Mouse (Mus musculus): ENCODE data around the gene Cela3a. TPM values are rescaled to one million over a fixed set of nuclear protein-coding genes. Genes with fewer than 3 reads are reported as not detected.
A peak's percentile ranks its signal among the peaks of the same experiment; 100 is the strongest.

The Cela3a gene
- polyA plus RNA-seq, 1 experiment from 2014 or later, result not detected

DNA sequence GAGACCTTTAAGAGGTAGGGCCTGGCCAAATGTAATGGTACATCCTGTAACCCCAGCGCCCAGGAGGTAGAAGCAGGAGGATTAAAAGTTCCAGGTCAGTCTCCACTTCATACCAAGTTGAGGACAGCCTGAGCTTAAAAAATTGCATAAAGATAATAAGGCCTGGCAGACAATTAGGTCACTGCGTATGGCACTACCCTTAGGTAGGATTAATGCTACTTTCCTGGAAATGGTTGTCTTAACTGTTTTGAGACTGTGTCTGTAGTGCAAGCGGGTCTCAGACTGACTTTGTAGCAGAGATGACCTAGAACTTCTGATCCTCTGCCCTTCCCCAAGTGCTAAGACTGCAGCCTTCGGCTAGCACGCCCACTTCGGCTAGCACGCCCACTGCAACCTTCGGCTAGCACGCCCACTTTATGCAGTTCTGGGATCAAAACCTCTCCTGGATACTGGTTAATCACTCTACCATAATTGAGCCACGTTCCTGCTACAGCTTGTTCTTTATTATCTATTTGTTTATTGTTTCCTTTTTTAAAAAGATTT is 29.8 kb downstream of the Cela3a start:
- no peaks in the 10 kb centered on the region for H3K27me3 ChIP-seq
- H3K4me2 ChIP-seq (replicated peaks), result no peak overlapping the region
- 86% methylated on average over 10 of the region's 10 CpGs for WGBS
- peaks cover 17% of the 10 kb centered on the region for H3K4me1 ChIP-seq
- no peak overlapping the region for H3K4me3 ChIP-seq
- no peaks in the 10 kb centered on the region for H3K36me3 ChIP-seq
- H3K9ac ChIP-seq, result no peak overlapping the region
- H3K9me3 ChIP-seq, result no peaks in the 10 kb centered on the region
- H3K27ac ChIP-seq, result no peak overlapping the region
- no peak for ATAC-seq (ENCODE audit: low FRiP score, low read depth)

DNA sequence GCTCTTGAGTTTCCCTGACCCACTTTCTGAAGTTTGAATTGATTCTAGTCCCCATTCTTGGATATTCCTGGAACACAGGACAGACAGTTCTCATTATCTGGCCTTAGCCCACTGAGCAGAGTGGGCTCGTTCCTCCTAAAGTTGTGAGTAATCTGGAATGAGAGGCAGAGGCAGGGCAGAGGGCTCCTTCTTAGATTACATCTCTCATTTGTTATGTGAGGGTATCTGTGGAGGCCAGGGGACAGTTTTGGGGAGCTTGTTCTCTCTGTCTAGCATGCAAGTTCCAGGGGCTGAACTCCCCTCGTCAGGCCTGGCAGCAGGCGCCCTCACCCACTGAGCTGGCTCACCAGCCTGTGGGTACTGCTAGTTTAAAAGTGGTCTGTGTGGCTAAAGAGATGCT is 30.5 kb downstream of the Cela3a start:
- ATAC-seq (ENCODE audit: low FRiP score, low read depth), result no peak
- H3K9me3 ChIP-seq, result no peaks in the 10 kb centered on the region

DNA sequence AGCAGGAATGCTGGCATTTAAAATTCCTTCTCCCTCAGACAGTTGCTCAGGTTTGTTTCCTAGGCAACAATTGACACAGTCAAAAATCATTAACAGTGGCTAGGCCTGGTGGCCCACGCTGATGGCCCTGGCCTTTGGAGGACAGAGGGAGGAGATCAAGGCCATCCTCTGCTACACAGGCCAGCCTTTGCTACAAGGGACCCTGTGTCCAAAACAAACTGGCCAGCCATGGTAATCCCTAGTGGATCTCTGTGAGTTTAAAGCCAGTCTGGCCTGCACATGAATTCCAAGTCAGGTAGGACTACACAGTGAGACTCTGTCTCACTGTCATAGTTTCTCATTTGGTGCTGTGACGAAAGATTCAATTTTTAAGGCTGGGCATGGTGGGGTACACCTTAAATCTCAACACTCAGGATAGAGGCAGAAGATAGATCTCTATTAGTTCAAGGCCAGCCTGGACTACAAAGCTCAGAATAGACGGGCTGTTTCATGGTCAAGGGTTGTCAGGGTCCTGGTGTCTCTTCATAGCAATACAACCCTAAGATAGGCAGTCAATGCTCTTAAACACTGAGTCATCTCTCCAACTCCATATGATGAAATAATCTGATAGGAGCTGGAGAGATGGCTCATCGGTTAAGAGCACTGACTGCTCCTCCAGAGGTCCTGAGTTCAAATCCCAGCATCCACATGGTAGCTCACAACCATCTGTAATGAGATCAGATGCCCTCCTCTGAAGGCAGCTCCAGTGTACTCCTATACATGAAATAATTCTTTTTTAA is 31.9 kb downstream of the Cela3a start:
- ATAC-seq (ENCODE audit: low FRiP score, low read depth), result no peak
- no peaks in the 10 kb centered on the region for H3K9me3 ChIP-seq
- WGBS, result 82% methylated on average over 4 of the region's 4 CpGs

More for the DNA sequence above, 30.5 kb downstream of the Cela3a start:
- peaks cover 17% of the 10 kb centered on the region for H3K4me1 ChIP-seq
- no peak overlapping the region for H3K9ac ChIP-seq
- no peak overlapping the region for H3K4me2 ChIP-seq (replicated peaks)
- H3K36me3 ChIP-seq, result no peaks in the 10 kb centered on the region
- no peak overlapping the region for H3K4me3 ChIP-seq
- H3K27ac ChIP-seq, result no peak overlapping the region
- H3K27me3 ChIP-seq, result no peaks in the 10 kb centered on the region
- 82% methylated on average over 3 of the region's 3 CpGs for WGBS

DNA sequence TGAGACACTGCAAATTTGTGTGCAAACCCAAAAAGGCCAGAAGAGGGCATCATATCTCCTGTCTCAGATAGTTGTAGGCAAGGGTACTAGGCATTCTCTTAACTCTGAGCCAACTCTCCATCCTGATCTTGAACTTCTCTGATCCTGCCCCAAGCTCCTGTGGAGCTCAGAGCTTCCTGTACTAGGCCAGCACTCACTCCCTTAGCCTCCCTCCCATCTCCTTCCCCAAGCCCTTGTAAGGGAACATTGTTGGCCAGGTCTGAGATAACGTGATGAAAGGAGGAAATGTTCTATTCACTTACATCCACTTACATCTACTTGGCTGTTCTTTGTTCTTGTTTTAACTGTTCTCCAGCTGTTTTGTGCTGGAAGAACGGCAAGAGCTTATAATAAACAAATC is 32.8 kb downstream of the Cela3a start:
- Histone ChIP-seq H3K27ac (no peak overlapping the region), H3K9ac (no peak overlapping the region), H3K4me3 (no peak overlapping the region), H3K4me1 (peaks cover 17% of the 10 kb centered on the region), H3K36me3 (no peaks in the 10 kb centered on the region), H3K4me2 (replicated peaks) (no peak overlapping the region), H3K27me3 (no peaks in the 10 kb centered on the region), H3K9me3 (no peaks in the 10 kb centered on the region)
- WGBS, result 66% methylated on average over 2 of the region's 2 CpGs
- ATAC-seq (ENCODE audit: low FRiP score, low read depth), result no peak

More for the DNA sequence above, 31.9 kb downstream of the Cela3a start:
- Histone ChIP-seq H3K27me3 (no peaks in the 10 kb centered on the region), H3K4me1 (peaks cover 17% of the 10 kb centered on the region), H3K27ac (no peak overlapping the region), H3K36me3 (no peaks in the 10 kb centered on the region), H3K4me3 (no peak overlapping the region), H3K9ac (no peak overlapping the region), H3K4me2 (replicated peaks) (no peak overlapping the region)

DNA sequence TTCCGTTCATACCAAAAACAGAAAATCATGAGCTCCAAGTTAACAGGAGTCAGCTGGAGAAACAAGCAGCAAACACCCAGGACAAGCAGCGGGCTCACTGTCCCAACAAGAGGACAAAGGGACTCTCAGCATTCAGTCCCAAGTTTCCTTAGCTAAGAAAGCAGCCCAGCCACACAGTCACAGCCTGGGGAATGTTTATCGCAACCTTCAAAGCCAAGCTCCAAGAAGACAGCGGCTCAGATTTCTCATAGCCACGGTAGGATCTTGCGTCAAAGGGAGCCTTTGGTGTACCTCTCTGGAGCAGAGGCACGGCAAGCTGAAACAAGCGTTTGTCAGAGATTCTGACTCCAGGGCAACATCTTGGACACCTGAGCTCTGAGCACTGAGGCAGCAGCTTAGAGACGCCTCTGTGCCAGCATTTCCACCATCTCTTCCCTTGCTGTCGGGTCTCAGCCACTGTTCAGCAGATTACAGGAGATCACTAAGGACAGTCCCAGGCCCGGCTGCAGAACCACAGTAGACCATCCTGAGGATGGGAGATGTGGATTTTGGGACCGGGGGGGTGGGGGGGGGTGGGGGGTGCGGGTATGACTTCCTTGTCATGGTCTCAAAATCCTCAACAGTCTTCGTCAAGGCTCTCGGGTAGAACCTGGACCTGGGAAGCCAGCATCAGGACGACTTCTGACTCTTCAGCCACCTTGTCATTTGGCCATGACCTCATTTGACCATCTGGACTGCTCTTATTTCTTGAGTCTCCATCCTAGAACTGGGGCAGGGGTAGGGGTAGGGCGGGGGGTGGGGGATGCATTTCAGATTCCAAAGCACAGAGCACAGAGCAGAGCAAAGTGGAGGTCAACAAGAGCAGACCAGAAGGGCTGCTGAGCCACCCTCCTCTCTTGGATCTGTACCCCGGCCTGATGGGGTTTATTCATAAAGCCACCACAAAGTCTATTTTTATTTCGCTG is 34.0 kb downstream of the Cela3a start:
- peak overlapping the region; percentile 38; the same call in 1 of the 2 replicates for H3K4me2 ChIP-seq (replicated peaks)
- 0 out of 2 replicates have a peak overlapping the region, but pooled peaks have one; percentile 39 for H3K9ac ChIP-seq
- no peaks in the 10 kb centered on the region for H3K36me3 ChIP-seq
- ATAC-seq (ENCODE audit: low FRiP score, low read depth), result peak; percentile 44; the same call in 1 of the 2 replicates
- H3K27ac ChIP-seq, result peak overlapping the region; percentile 44; the same call in 1 of the 2 replicates
- H3K27me3 ChIP-seq, result no peaks in the 10 kb centered on the region
- peaks cover 13% of the 10 kb centered on the region for H3K4me1 ChIP-seq
- WGBS, result 29% methylated on average over 18 of the region's 19 CpGs
- H3K9me3 ChIP-seq, result no peaks in the 10 kb centered on the region
- H3K4me3 ChIP-seq, result no peak overlapping the region

DNA sequence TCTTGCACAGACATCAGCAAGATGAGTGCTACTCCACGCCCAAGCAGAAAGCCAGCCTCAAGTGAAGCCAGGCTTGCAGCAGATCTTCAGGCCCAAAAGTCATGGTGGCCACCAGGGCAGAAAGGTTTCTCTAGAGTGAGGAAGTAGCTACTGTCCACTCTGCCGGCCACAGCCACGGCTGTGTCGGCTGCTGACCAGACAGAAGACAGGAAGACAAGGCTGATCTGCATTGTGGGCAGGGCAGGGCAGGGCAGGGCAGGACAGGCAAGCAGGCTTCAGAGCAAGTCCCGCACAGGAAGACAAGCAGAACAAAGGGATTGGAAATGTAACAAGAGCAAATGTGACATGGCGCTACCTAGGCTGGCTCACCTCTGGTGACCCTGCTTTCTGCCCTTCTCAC is 35.9 kb downstream of the Cela3a start:
- Histone ChIP-seq H3K27ac (no peak overlapping the region), H3K36me3 (no peaks in the 10 kb centered on the region), H3K4me1 (peaks cover 21% of the 10 kb centered on the region), H3K9ac (no peak overlapping the region), H3K4me2 (replicated peaks) (no peak overlapping the region), H3K9me3 (no peaks in the 10 kb centered on the region), H3K27me3 (no peaks in the 10 kb centered on the region), H3K4me3 (no peak overlapping the region)
- 60% methylated on average over 6 of the region's 6 CpGs for WGBS
- ATAC-seq (ENCODE audit: low FRiP score, low read depth), result no peak

DNA sequence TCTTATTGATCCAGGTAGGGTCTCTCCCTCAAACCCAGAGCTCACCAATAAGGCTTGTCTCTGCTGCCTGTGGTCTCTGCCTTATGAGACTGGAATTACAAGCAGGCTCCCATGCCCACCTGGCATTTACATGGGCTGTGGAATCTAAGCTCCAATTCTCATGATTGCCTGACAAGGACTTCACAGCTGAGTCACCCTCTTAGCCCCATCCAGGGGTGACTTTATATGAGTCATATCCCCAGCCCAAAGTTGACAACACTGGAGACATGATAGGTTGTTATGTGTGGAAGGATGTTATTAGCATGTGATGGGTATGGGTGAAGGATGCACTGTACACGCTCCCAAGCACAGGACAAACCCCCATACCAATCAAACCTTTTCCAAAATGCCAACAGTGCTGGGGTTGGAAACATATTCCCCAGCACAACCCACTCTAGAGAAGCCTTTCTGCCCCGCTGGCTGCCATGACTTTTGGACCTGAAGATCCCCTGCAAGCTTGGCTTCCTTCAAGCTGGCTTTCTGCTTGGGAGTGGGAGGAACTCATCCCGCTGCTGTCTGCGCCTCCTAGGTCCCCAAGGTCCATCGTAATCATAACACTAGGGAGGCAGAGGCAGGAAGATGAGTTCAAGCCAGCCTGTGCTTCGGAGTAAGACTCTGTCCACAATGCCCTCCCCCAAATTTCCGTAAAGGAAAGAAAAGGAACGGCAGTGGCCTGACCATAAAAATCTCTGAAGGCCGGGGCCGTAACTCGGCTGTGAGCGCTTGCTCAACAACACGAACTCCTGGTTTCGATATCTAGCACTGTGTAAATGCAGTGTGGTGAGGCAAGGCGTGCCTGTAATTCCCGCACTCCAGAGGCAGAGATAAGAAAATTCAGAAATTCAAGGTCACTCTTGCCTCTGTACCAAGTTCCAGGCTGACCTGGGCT is 37.7 kb downstream of the Cela3a start:
- 74% methylated on average over 16 of the region's 16 CpGs for WGBS
- no peaks in the 10 kb centered on the region for H3K27me3 ChIP-seq
- no peak for ATAC-seq (ENCODE audit: low FRiP score, low read depth)

DNA sequence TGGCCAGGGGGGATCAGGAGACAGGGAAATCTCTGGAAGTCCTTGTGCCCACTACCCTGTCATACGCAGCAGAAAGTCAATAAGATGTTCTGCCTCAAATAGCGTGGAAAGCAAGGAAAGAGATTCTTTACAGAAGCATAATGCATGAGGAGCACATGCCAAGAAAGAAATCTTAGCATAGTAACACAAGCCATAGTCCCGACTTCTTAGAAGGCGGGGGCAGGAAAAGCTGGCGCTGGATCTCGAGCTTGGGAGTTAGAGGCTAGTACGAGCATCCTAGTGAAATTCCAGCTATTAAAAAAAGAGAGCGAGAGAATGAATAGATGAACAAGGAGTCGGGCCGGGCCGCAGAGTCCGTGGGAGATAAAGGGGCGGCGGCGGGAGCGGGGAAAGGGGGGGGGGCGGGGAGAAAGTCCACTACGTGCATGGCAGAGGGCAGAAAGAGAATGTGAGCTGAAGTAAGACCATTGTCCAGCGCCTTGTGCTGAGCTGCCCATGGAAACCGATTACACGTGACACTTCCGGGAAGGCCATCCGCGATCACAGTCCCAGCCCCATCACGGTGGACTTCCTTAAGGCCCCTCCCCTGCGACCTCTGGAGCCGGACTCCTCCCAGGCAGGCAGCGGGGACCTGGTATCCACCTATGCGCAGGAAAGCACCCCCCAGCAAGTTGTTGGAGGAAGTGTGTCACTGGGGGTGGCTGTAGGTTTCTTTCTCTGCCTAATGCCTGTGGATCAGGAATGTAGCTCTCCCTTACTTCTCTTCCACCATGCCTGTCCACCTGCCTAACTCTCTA is 39.4 kb downstream of the Cela3a start:
- peaks cover 21% of the 10 kb centered on the region for H3K4me1 ChIP-seq
- WGBS, result 12% methylated on average over 29 of the region's 29 CpGs
- H3K9me3 ChIP-seq, result no peaks in the 10 kb centered on the region
- H3K36me3 ChIP-seq, result no peaks in the 10 kb centered on the region
- peak overlapping the region; percentile 72 for H3K4me2 ChIP-seq (replicated peaks)
- H3K9ac ChIP-seq, result peak overlapping the region; percentile 63
- no peaks in the 10 kb centered on the region for H3K27me3 ChIP-seq
- H3K27ac ChIP-seq, result no peak overlapping the region
- H3K4me3 ChIP-seq, result peak overlapping the region; percentile 41
- ATAC-seq (ENCODE audit: low FRiP score, low read depth), result 0 out of 2 replicates have a peak, but pooled peaks have one; percentile 44

More for the DNA sequence above, 37.7 kb downstream of the Cela3a start:
- no peaks in the 10 kb centered on the region for H3K36me3 ChIP-seq
- no peak overlapping the region for H3K9ac ChIP-seq
- H3K4me3 ChIP-seq, result no peak overlapping the region
- no peaks in the 10 kb centered on the region for H3K9me3 ChIP-seq
- H3K27ac ChIP-seq, result no peak overlapping the region
- no peak overlapping the region for H3K4me2 ChIP-seq (replicated peaks)
- peaks cover 31% of the 10 kb centered on the region for H3K4me1 ChIP-seq

DNA sequence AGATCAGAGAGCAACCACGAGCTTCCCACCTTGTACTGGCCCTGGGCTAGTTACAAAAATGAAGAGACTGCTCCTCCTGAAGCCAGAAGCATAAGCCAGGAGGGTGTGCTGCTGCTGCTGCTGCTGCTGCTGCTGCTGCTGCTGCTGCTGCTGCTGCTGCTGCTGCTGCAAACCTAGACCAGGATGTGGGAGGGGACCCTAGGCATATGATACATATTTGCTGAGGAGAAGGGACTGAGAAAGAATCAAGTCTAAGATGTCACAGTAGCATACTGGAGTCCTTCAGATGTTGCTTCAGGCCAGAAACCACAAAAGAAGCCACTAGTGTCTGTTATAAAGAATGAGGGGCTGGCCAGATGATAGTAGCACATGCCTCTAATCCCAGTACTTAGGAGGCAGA is 41.4 kb downstream of the Cela3a start:
- Histone ChIP-seq H3K9me3 (no peaks in the 10 kb centered on the region), H3K4me2 (replicated peaks) (0 out of 2 replicates have a peak overlapping the region, but pooled peaks have one; percentile 7), H3K4me1 (peaks cover 19% of the 10 kb centered on the region), H3K36me3 (no peaks in the 10 kb centered on the region), H3K4me3 (no peak overlapping the region), H3K27me3 (no peaks in the 10 kb centered on the region), H3K27ac (no peak overlapping the region), H3K9ac (no peak overlapping the region)
- 8% methylated on average over 1 of the region's 1 CpGs for WGBS
- ATAC-seq (ENCODE audit: low FRiP score, low read depth), result no peak

DNA sequence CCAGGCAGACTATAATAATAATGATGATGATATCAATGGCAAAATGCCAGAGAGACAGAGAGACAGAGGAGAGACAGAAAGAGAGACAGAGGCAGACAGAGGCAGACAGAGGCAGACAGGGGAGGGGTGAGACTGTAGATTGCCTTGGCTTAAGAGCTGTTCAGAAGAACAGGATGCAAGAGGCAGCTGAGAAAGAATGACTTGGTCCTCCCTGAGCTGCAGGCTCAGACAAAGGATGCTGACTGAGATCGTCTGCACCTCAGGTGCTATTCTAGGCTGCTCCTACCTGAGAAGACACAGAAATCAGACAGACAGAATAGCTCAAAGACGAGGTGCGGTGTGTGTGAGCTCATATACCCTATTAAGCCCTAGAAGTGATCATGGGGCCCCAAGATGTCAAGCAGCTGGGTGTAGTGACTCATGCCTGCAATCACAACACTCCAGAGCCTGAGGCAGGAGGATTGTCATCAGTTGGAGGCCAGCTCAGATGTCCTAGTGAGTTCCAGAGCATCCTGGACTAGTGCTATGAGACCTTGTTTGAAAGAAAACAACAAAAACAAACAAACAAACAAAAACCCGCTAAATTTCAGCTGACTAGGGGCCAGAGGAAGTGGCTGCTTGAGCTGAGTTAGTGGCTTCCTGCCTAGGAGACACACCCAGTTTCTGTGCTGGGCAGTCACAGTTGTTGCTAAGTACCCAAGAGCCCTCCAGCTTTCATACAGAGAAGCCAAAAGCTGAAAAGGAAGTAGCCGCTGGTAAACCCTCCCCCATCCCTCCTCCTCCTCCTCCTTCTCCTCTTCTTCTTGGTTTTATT is 42.1 kb downstream of the Cela3a start:
- no peak overlapping the region for H3K4me3 ChIP-seq
- no peak for ATAC-seq (ENCODE audit: low FRiP score, low read depth)
- H3K4me1 ChIP-seq, result peaks cover 19% of the 10 kb centered on the region
- WGBS, result 37% methylated on average over 5 of the region's 5 CpGs
- no peak overlapping the region for H3K9ac ChIP-seq
- H3K4me2 ChIP-seq (replicated peaks), result no peak overlapping the region
- H3K9me3 ChIP-seq, result no peaks in the 10 kb centered on the region
- no peaks in the 10 kb centered on the region for H3K27me3 ChIP-seq
- H3K27ac ChIP-seq, result no peak overlapping the region
- H3K36me3 ChIP-seq, result no peaks in the 10 kb centered on the region

Data from limb, embryonic 13.5 days (tissue).